Mouse (Mus musculus): Measurements from ENCODE around the gene Kmt2b.

GRCm38 (mm10) chr7:30550603-30551002 is 37.9 kb downstream of the Kmt2b start:
- no peak for TF ChIP-seq JUND (IDR thresholded peaks at IDR 0.05; ENCODE audit: low read depth, low read length)
- TF ChIP-seq RAD21 (IDR thresholded peaks at IDR 0.05; ENCODE audit: low read depth, low read length): no peak
- TF ChIP-seq HCFC1 (IDR thresholded peaks at IDR 0.05; ENCODE audit: low read depth, low read length): no peak
- TF ChIP-seq CTCF (IDR thresholded peaks at IDR 0.05 in 2 of 3, conservative IDR thresholded peaks at IDR 0.05 in 1 of 3; ENCODE audit: control insufficient read depth in 1 of 3, insufficient read depth in 1 of 3, low read depth in 2 of 3, low read length in 3 of 3, poor library complexity in 1 of 3, severe bottlenecking in 1 of 3): no peak
- TF ChIP-seq GATA1 (IDR thresholded peaks at IDR 0.05; ENCODE audit: low read depth, low read length): no peak
- no peak for TF ChIP-seq USF1 (IDR thresholded peaks at IDR 0.05; ENCODE audit: low read depth, low read length)
